Mouse (Mus musculus) small intestine, adult 2 months (tissue): ENCODE measurements at regions not wholly inside any gene's neighbourhood (a gene's known extent, or its start where the extent isn't known, plus 50 kb on each side); places are given as distances from the start of the nearest gene placed in this dataset.

Experiments used
- CTCF ChIP-seq: fragments of 200-500 bp; IDR thresholded peaks from 2 replicates; pipeline ENCODE4 v1.5.1; 2012; ENCODE audit warnings: low read depth, mild to moderate bottlenecking, control low read depth, inconsistent platforms, low read length, moderate library complexity, mixed read lengths; ENCODE audit not compliant: insufficient replicate concordance, insufficient read length; ENCODE audit errors: extremely low read depth
- POLR2A ChIP-seq: fragments of 200-500 bp; IDR thresholded peaks from 2 replicates; pipeline ENCODE4 v1.6.1; 2012; ENCODE audit warnings: low read depth, mild to moderate bottlenecking, control low read depth, inconsistent platforms, low read length, moderate library complexity

DNA sequence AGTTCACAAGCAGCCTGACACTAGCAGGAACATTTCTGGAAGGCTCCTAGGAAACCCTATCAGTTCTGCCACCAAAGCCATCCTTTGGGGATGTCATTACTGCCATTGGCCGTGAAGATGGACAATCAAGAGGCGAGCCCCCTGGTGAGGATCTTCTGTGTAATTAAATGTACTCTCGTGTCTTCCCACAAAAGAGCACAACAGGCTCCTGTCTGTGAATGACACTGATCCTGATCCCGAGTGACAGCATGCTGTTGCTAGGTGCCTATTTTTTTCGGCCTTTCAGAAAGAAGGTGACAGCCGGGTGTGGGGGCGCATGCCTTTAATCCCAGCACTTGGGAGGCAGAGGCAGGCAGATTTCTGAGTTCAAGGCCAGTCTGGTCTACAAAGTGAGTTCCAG lies 92.5 kb upstream of the Armc2 start:
- TF ChIP-seq CTCF (no peak), POLR2A (no peak)
